Mouse (Mus musculus): Measurements from ENCODE around the gene Zfp638. TPM values are rescaled to one million over a fixed set of nuclear protein-coding genes. Genes with fewer than 3 reads are reported as not detected.
"Not testable (repeated sequence)": the region's sequence is repeated elsewhere in the genome, so short reads cannot be mapped to it uniquely, and the experiment has no call there.

The Zfp638 gene
- 44.5 and 49.0 TPM in 2 replicates for polyA plus RNA-seq (2015; fragmentation: Nextera tagmentation; extraction: Ambion mirVana)

DNA sequence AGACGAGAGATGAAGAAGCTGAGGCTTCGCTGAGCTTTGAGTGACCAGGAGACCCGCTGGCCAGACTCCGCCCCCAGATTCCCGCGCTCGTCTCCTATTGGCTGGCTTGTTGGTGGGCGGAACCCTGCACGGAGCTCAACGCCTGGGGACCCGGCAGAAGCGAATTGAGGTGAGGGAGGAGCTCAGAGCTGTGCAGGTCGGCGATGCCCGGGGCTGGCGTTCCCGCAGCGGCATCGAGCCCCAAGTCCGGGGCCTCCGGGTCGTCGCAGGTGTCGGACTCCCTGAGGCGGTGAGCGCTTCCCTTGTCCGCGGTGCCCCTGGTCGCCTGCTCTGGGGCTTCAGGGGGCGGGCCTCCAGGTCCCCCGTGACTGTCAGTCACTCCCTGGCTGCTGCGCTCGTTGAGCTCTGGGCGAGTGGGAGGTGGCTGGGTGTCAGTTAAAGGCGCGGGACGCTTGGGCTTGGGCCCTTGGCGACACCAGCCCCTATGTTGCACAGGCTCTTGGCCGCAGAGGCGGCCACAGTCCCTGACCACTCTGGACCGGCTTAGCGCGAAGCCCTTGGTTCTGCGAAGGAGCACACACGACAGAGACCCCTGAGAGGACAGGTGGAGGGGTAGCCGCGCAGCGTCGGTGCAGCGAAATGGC, at the start of gene Zfp638:
Gene Zfp638 (plus strand): TSS at position 156 of the 644 bp plus-strand sequence.
- H3K4me1 ChIP-seq (replicated peaks; ENCODE audit: insufficient read depth, low read length), result 0 out of 2 replicates have a peak, but pooled peaks cover 4% of the 10 kb centered on the region
- peak; percentile 94 for DNase-seq (ENCODE audit: low spot score)

DNA sequence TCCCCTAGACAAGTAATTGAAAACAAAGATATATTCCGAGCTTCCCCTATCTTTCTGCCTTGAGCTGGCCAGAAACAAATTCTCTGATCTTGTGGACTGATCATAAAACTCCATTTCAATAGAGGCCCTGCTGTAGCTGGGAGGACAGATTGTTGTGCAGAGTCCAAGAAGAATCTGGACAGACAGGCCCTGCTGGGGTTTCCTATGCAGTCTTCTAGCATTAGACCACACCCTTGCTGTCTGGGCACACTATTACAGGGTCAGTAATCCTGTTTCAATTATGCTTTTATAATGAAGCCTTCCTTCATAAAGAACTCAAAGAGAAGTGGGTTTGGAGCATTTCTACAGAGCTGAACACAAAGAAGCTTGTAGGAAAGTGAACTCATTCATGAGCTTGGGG, 47.9 kb upstream of the Zfp638 start:
- Histone ChIP-seq H3K27me3 (ENCODE audit: insufficient read depth, low read length) (no peaks in the 10 kb centered on the region), H3K9ac (ENCODE audit: low read depth, low read length) (no peak overlapping the region), H3K4me1 (replicated peaks; ENCODE audit: insufficient read depth, low read length) (no peaks in the 10 kb centered on the region), H3K27ac (no peak overlapping the region), H3K4me2 (ENCODE audit: low read length) (no peak overlapping the region), H3K4me3 (replicated peaks; ENCODE audit: low read depth, low read length) (no peak overlapping the region), H3K9me3 (replicated peaks; ENCODE audit: low read length) (no peaks in the 10 kb centered on the region), H3K36me3 (ENCODE audit: insufficient read depth, low read length) (0 out of 2 replicates have a peak, but pooled peaks cover under 1% of the 10 kb centered on the region)
- DNase-seq (ENCODE audit: low spot score), result no peak
- 54% methylated on average over 1 of the region's 1 CpGs for WGBS
- no peak for TF ChIP-seq CTCF (IDR thresholded peaks at IDR 0.05; ENCODE audit: low read depth)
- ATAC-seq (replicated peaks; ENCODE audit: low FRiP score, low read depth), result no peak

More for the DNA sequence above, at the start of gene Zfp638:
- H3K27me3 ChIP-seq (ENCODE audit: insufficient read depth, low read length), result no peaks in the 10 kb centered on the region
- H3K27ac ChIP-seq, result no peak within 1 kb of the TSS
- peak within 1 kb of the TSS; percentile 49; the same call in 1 of the 2 replicates for H3K9ac ChIP-seq (ENCODE audit: low read depth, low read length)
- H3K4me2 ChIP-seq (ENCODE audit: low read length), result peak within 1 kb of the TSS; percentile 99
- TF ChIP-seq CTCF (IDR thresholded peaks at IDR 0.05; ENCODE audit: low read depth), result no peak
- peak within 1 kb of the TSS; percentile 66 for H3K4me3 ChIP-seq (replicated peaks; ENCODE audit: low read depth, low read length)
- no peaks in the 10 kb centered on the region for H3K9me3 ChIP-seq (replicated peaks; ENCODE audit: low read length)
- ATAC-seq (replicated peaks; ENCODE audit: low FRiP score, low read depth), result peak; percentile 95
- WGBS, result under 1% methylated on average over 47 of the region's 50 CpGs
- no peaks in the 10 kb centered on the region for H3K36me3 ChIP-seq (ENCODE audit: insufficient read depth, low read length)

DNA sequence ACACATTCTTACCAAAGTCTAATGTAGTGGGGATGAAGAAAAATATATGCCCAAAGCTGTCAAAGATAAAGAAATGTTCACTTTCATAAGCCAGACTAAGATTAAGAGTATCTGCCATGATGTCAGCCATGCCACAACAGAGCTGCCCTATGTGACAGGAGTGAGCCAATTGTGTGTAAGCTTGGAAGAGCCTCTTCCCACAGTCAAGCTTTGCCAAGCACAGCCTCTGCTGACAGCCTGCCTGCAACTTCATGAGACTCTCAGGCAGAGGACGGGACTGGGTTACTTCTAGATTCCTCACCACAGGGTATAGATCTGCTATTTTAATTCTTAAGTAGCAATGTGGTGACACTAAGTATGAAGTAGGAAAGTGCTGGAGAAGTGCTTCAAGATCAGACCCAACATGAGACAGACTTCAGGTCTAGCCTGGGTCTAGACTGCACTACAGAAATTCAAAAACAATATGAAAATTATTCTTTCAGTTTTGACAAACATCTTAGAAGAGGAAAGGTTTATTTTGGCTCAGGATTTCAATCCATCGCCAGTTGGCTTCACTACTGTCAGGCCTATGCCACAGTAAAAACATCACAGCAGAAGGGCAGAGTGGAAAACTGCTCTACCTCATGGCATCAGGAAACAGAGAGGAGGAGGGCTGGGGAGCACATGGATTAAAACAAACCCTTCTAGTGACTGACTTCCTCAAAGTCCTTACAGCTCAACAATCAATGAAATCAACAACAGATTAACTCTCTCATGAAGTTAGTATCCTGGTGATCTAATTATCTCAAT, 46.0 kb upstream of the Zfp638 start:
- Histone ChIP-seq H3K9me3 (replicated peaks; ENCODE audit: low read length) (no peaks in the 10 kb centered on the region), H3K9ac (ENCODE audit: low read depth, low read length) (no peak overlapping the region), H3K27me3 (ENCODE audit: insufficient read depth, low read length) (no peaks in the 10 kb centered on the region), H3K4me3 (replicated peaks; ENCODE audit: low read depth, low read length) (no peak overlapping the region), H3K4me1 (replicated peaks; ENCODE audit: insufficient read depth, low read length) (no peaks in the 10 kb centered on the region), H3K27ac (no peak overlapping the region), H3K36me3 (ENCODE audit: insufficient read depth, low read length) (no peaks in the 10 kb centered on the region), H3K4me2 (ENCODE audit: low read length) (no peak overlapping the region)
- 89% methylated on average over 2 of the region's 2 CpGs for WGBS
- DNase-seq (ENCODE audit: low spot score), result no peak
- TF ChIP-seq CTCF (IDR thresholded peaks at IDR 0.05; ENCODE audit: low read depth), result no peak
- ATAC-seq (replicated peaks; ENCODE audit: low FRiP score, low read depth), result no peak

DNA sequence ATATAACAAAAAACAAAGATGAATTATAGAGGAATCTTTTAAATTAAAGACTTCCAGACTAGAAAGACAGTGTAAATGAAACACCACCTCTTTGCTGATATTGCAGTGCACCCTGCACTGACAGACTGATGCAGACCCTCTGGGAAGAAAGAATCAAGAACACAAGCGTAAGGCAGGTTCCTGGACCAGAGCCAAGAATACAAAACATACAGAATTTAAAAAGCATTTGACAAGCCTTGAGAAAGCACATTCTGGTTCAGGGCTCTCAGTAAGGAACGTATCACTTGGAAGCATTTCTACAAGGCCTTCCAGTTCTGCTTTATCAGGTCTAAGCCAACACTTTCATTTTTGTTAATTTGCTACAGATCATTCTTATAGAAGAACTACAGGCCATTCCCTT, 45.1 kb upstream of the Zfp638 start:
- no peak overlapping the region for H3K27ac ChIP-seq
- WGBS, result 64% methylated on average over 2 of the region's 2 CpGs

DNA sequence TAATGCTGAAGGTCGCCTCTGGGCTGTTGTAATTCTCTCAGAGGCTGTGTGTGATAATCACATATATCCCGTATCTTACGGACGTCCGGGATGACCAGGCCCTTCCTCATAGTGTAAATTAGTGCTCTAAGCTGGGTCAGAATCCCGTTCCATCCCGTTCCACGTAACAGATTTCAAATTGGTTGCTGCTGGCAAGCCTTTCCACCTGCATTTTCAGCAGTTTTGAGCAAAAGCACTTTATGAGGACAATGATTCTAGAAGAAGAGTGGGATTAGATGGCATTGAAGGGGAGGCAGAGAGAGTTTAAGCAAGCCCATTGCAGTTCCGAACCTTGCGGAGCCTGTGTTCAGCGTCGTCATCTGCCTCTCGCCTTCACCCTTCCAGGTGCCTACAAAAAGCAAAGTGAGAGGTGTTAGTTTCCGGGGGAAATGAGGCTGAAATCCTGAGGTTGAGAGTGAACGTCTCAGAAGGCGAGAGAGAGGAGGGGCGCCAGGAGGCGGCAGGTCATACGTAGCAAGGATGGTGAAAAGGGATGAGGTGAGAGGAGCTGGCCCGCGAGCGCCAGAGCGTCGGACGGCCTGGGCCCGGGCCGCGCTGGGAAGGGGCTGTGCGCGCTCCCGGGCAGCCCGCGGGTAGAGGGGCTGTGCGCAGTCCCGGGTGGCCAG, 35.8 kb upstream of the Zfp638 start:
- Histone ChIP-seq H3K36me3 (ENCODE audit: insufficient read depth, low read length) (no peaks in the 10 kb centered on the region), H3K4me3 (replicated peaks; ENCODE audit: low read depth, low read length) (peak overlapping the region; percentile 58), H3K4me2 (ENCODE audit: low read length) (peak overlapping the region; percentile 81), H3K4me1 (replicated peaks; ENCODE audit: insufficient read depth, low read length) (no peaks in the 10 kb centered on the region; the same call in none of the 2 replicates), H3K27ac (peak overlapping the region; percentile 76), H3K9me3 (replicated peaks; ENCODE audit: low read length) (no peaks in the 10 kb centered on the region), H3K27me3 (ENCODE audit: insufficient read depth, low read length) (no peaks in the 10 kb centered on the region), H3K9ac (ENCODE audit: low read depth, low read length) (peak overlapping the region; percentile 68)
- whole genome bisulfite sequencing, result under 1% methylated on average over 35 of the region's 35 CpGs
- TF ChIP-seq CTCF (IDR thresholded peaks at IDR 0.05; ENCODE audit: low read depth), result no peak
- DNase-seq (ENCODE audit: low spot score), result peak; percentile 61
- ATAC-seq (replicated peaks; ENCODE audit: low FRiP score, low read depth), result peak; percentile 78; the same call in 1 of the 2 replicates

More for the DNA sequence above, 45.1 kb upstream of the Zfp638 start:
- H3K27me3 ChIP-seq (ENCODE audit: insufficient read depth, low read length), result no peaks in the 10 kb centered on the region
- no peak for TF ChIP-seq CTCF (IDR thresholded peaks at IDR 0.05; ENCODE audit: low read depth)
- H3K4me3 ChIP-seq (replicated peaks; ENCODE audit: low read depth, low read length), result no peak overlapping the region
- ATAC-seq (replicated peaks; ENCODE audit: low FRiP score, low read depth) (no peak), DNase-seq (ENCODE audit: low spot score) (no peak)
- no peaks in the 10 kb centered on the region for H3K4me1 ChIP-seq (replicated peaks; ENCODE audit: insufficient read depth, low read length)
- H3K9me3 ChIP-seq (replicated peaks; ENCODE audit: low read length), result no peaks in the 10 kb centered on the region
- H3K4me2 ChIP-seq (ENCODE audit: low read length), result no peak overlapping the region
- no peak overlapping the region for H3K9ac ChIP-seq (ENCODE audit: low read depth, low read length)
- no peaks in the 10 kb centered on the region for H3K36me3 ChIP-seq (ENCODE audit: insufficient read depth, low read length)

DNA sequence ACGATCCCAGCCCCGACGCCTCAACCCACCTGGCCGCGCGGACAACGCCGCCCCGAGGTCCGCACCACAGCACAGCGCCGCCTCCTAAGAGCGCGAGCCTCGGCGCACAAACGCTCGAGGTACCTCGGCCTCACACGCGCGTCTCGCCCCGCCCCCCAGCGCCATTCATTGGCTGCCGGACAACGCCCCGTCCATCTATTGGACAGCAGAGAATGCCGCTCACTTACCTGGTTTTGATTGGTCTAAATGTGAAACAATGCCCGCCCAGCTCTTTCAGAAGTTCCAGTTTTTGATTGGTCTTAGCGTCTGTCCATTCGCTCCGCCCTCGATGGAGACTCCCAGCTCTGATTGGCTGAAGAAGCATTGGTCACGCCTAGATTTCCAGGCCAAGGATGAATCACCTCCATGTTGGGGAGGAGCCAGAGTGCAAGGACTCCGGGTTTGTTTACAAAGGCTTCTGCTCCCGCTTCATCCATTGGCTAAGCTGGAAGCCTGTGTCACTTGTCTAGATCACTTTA, 35.2 kb upstream of the Zfp638 start, which contains the start of gene Paip2b:
Gene Paip2b (minus strand): TSS at position 136 of the 518 bp plus-strand sequence.
- DNase-seq (ENCODE audit: low spot score) (peak; percentile 100), ATAC-seq (replicated peaks; ENCODE audit: low FRiP score, low read depth) (peak; percentile 98)
- Histone ChIP-seq H3K4me1 (replicated peaks; ENCODE audit: insufficient read depth, low read length) (no peaks in the 10 kb centered on the region; the same call in none of the 2 replicates), H3K27ac (peak within 1 kb of the TSS; percentile 76), H3K4me2 (ENCODE audit: low read length) (peak within 1 kb of the TSS; percentile 81), H3K9me3 (replicated peaks; ENCODE audit: low read length) (no peaks in the 10 kb centered on the region), H3K27me3 (ENCODE audit: insufficient read depth, low read length) (no peaks in the 10 kb centered on the region), H3K9ac (ENCODE audit: low read depth, low read length) (peak within 1 kb of the TSS; percentile 68), H3K4me3 (replicated peaks; ENCODE audit: low read depth, low read length) (peak within 1 kb of the TSS; percentile 58), H3K36me3 (ENCODE audit: insufficient read depth, low read length) (no peaks in the 10 kb centered on the region)
- TF ChIP-seq CTCF (IDR thresholded peaks at IDR 0.05; ENCODE audit: low read depth), result peak; percentile 38
- 0% methylated on average over 37 of the region's 37 CpGs for WGBS

DNA sequence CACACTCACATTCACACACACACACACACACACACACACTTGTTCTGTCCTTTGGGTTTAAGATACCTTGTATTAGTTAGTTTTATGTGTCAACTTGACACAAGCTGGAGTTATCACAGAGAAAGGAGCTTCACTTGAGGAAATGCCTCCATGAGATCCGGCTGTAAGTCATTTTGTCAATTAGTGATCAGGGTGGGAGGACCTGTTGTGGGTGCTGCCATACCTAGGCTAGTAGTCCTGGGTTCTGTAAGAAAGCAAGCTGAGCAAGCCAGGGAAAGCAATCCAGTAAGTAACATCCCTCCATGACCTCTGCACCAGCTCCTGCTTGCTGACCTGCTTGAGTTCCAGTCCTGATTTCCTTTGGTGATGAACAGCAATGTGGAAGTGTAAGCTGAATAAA, 34.5 kb upstream of the Zfp638 start:
- DNase-seq (ENCODE audit: low spot score); H3K27me3 ChIP-seq (ENCODE audit: insufficient read depth, low read length); H3K36me3 ChIP-seq (ENCODE audit: insufficient read depth, low read length); H3K4me1 ChIP-seq (replicated peaks; ENCODE audit: insufficient read depth, low read length); ATAC-seq (replicated peaks; ENCODE audit: low FRiP score, low read depth); H3K4me3 ChIP-seq (replicated peaks; ENCODE audit: low read depth, low read length); H3K9me3 ChIP-seq (replicated peaks; ENCODE audit: low read length); H3K9ac ChIP-seq (ENCODE audit: low read depth, low read length): not testable (repeated sequence)
- Histone ChIP-seq H3K4me2 (ENCODE audit: low read length) (peak overlapping the region; percentile 45), H3K27ac (peak overlapping the region; percentile 55; the same call in 1 of the 2 replicates)
- 50% methylated on average over 1 of the region's 1 CpGs for WGBS
